Mouse (Mus musculus) small intestine, adult 2 months (tissue): ENCODE measurements around the gene Cyp2s1.

ENCODE experiments used
- CTCF ChIP-seq: fragments of 200-500 bp; IDR thresholded peaks from 2 replicates; pipeline ENCODE4 v1.5.1; 2012; ENCODE audit warnings: low read depth, mild to moderate bottlenecking, control low read depth, inconsistent platforms, low read length, moderate library complexity, mixed read lengths; ENCODE audit not compliant: insufficient replicate concordance, insufficient read length; ENCODE audit errors: extremely low read depth
- POLR2A ChIP-seq: fragments of 200-500 bp; IDR thresholded peaks from 2 replicates; pipeline ENCODE4 v1.6.1; 2012; ENCODE audit warnings: low read depth, mild to moderate bottlenecking, control low read depth, inconsistent platforms, low read length, moderate library complexity

DNA sequence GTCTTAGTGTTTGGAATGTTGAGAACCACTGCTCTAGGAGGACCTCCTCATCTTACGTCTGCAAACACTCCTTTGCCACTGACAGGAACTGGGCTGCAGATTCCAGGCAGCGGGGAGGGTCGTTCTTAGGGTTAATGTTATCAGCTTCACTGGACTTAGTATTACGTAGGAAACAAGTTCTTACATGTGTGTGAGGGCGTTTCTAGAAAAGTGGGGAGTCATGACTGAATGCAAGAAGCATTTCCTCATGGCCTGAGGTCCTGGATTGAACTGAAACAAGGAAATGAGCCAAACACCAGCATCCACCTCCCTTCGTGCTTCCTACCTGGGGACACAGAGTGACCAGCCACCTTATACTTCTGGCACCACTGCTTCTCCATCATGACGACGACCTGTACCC is 27.7 kb upstream of the Cyp2s1 start:
- no peak for TF ChIP-seq CTCF
- no peak for TF ChIP-seq POLR2A
